Mouse (Mus musculus): ENCODE data around the gene Ubac2. TPM values are rescaled to one million over a fixed set of nuclear protein-coding genes. Genes with fewer than 3 reads are reported as not detected.

The Ubac2 gene
- polyA plus RNA-seq, 1 experiment from 2014 or later, result 102 TPM

- no peak for DNase-seq (ENCODE audit: low spot score)
These were observed 71.0 kb downstream of the Ubac2 start for GRCm38 (mm10) chr14:121949436-121949835.

DNA sequence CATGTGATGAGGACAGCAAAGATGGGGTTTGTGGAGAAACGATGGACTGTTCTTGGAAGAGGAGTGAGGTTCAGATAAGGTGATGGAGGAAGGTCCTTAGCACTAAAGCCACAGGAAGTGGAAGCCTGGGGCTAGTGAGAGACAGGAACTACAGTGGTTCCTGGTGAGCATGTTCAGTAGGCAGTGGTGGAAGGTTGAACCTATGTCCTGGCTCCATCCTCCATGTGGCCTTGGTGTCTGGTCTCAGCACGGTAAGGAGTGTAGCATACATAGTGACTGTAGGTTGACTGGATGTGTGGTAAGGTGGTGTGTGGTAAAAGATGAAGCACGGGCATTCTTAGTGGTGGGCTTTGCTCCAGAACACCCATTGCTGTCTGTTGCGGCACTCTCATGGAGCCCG, 71.5 kb downstream of the Ubac2 start:
- DNase-seq (ENCODE audit: low spot score), result no peak

GRCm38 (mm10) chr14:121951399-121952045, 73.1 kb downstream of the Ubac2 start:
- DNase-seq (ENCODE audit: low spot score), result no peak

GRCm38 (mm10) chr14:121952046-121952400, 73.6 kb downstream of the Ubac2 start:
- no peak for DNase-seq (ENCODE audit: low spot score)

DNA sequence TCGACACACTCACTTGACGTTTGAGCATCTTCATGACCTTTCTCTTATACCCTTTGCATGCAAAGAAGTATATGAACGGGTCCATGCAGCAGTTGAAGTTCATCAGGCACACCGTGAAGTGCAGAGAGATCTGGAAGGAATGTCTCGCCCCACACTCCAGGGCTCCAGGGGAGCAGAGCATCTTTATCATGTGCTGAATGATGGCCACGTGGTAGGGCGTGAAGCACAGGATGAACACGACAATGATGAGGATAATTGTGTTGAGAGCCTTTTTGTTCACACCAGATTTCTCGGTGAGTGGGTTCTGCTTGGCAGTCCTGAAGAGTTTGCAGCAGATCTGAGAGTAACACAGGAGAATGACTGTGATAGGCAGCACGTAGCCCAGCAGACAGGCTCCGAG, 75.7 kb downstream of the Ubac2 start:
- DNase-seq (ENCODE audit: low spot score), result no peak

DNA sequence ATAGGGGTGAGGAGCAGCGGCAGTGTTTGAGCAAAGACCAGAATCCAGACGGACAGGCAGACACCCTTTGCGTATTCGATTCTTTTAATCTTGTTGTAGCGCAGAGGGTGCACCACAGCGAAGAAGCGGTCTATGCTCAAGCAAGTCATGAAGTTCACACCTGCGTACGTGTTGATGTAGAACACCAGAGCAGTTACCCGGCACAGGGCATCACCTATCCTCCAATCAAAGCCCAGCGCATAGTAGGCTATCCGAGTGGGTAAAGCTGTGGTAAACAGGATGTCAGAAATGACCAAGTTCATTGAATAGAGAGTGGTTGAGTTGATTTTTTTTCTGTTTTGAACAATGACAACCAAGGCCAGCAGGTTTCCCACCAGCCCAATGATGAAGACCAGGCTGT, 76.2 kb downstream of the Ubac2 start:
- DNase-seq (ENCODE audit: low spot score), result peak; percentile 54

GRCm38 (mm10) chr14:121955176-121955795, 76.9 kb downstream of the Ubac2 start:
- peak; percentile 73 for DNase-seq (ENCODE audit: low spot score)

GRCm38 (mm10) chr14:121956291-121956690, 77.9 kb downstream of the Ubac2 start:
- DNase-seq (ENCODE audit: low spot score), result no peak

DNA sequence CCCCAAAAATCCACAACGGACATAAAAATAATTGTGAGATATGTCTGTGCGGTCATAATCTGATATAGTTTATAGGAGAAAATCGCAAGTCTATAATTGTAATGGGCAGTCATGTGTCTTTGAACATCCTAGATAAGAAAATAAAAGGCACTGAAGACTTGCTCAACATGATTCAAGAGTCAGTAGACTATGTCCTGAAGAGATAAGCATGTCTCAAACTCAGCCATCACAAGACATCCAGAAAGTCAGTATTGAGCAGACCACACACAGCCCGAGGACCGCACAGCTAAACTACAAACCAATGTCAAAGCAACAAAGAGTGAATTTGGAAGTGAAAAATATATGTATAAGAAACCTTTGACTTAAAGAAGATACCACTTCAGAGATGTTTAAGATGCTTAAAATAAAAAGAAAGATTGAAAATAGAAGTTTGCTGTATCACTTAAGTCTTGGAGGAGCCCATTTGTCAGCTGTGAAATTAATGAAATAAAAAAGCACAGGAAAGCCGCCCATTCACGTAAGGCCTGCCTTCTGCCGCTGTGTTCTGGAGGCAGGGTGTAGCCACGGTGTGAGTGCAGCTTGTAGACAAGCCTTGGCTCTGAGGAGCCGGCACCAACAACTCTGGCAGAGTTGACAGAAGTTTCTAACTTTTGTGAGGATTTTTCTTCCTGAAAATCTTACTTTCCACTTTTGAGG, 78.9 kb downstream of the Ubac2 start:
- no peak for DNase-seq (ENCODE audit: low spot score)

DNA sequence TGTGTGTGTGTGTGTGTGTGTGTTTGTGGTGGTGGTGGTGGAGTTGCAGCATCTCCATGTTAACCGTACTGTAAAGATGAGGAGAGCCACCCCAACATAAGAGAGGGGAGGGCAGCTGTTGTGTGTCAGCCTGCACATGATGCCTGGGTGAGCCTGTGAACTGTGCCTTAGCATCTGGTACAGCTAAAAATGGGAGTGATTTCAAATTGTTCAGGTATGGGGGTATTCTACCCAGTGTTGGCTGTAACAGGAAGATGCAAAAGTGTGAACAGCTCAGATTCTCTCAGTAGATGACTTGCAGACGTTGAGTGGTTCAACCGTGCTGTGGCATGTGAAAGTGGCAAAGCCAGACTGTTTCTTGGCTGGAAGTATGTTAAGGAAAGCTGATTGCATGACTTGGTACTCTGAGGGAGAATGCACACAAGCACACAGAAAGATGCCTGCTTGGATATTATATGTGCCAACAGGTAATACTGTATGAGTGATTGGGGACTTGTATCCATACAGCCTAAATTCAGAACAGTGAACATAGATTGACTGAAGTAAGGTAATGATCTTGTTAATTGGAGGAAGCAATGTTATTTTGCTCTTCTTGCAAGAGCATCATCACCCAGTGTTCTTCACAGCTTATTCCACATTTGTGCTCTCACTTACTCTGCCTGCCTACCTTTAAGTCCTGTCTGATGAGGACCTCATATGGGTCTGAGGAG, 79.8 kb downstream of the Ubac2 start:
- DNase-seq (ENCODE audit: low spot score), result no peak

- DNase-seq (ENCODE audit: low spot score), result peak; percentile 47
These were observed 80.5 kb downstream of the Ubac2 start for GRCm38 (mm10) chr14:121958751-121959537.

DNA sequence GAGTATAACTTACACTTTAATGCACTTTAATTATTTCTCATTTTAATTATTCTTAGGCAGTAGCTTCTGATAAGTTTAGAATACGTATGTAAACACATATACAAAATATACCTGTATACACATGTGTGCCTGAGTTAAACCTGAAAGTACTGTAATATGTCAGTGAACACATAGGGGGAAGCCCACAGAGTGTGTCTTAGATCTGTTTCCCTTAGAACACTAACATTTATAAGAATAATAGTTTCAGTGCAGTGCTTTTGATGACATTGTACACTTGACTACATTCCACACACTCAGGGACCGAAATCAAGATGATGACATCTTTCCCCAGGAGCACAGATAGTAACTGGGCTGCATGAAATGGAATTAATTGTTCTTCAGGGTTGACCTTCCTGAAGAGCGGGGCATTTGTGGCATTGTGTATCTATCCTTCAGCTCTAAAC, 81.1 kb downstream of the Ubac2 start:
- DNase-seq (ENCODE audit: low spot score), result no peak

GRCm38 (mm10) chr14:121960031-121960430, 81.6 kb downstream of the Ubac2 start:
- no peak for DNase-seq (ENCODE audit: low spot score)

- no peak for DNase-seq (ENCODE audit: low spot score)
These were observed 82.1 kb downstream of the Ubac2 start for GRCm38 (mm10) chr14:121960531-121960930.

DNA sequence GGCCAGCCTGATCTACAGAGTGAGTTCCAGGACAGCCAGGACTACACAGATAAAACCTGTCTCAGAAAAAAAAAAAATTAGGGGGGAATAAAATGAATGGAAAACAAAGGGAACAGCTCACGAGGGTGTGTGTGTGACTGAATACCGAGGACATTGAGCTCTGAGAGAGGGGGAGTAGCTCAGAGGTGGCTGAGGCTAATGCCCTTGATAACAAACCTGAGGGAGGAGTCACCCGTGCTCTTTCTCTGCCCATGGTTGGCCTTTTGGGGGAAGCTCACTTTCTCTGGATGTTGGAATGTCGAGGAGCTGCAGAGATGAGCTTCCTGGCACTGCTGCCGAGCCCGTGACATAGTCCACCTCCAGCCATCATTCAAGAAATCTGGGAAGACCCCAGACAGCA, 82.6 kb downstream of the Ubac2 start:
- no peak for DNase-seq (ENCODE audit: low spot score)

- DNase-seq (ENCODE audit: low spot score), result no peak
These were observed 83.2 kb downstream of the Ubac2 start for GRCm38 (mm10) chr14:121961496-121962127.

DNA sequence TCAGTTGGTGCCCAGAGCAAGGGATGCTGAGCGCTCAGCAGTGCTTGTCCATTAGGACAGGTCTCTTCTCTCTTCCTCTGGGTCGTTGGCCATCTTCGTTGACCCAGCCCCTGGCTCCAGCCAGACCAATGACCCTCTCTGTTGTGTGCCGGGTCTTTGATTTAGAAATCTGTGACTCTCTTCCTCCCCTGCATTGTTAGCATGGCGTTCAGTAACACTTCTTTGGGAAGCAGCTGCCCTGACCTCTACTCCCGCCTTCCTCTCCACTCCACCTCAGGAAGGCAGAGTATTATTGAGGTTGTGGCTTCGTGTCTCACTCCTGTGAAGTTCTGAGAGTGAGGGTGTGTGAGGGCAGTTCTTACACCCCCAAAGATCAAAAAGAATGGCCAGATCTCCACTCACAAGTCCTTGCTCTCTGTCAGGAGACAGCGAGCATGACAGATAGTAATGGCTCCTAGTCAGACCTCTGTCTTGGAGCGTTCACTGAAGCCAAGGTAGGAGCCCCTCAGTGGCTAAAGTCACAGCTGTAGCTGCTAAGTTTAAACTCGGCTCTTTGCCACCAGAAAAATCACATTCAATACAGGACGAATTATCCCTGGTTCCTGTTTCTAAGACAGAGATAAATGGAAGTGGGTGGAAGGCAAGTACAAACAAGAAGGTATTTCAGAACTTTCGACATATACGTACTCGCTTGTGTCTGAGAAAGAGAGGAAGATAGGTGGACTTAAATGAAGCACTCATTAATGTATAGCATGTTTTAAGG, 83.9 kb downstream of the Ubac2 start:
- DNase-seq (ENCODE audit: low spot score), result no peak

DNA sequence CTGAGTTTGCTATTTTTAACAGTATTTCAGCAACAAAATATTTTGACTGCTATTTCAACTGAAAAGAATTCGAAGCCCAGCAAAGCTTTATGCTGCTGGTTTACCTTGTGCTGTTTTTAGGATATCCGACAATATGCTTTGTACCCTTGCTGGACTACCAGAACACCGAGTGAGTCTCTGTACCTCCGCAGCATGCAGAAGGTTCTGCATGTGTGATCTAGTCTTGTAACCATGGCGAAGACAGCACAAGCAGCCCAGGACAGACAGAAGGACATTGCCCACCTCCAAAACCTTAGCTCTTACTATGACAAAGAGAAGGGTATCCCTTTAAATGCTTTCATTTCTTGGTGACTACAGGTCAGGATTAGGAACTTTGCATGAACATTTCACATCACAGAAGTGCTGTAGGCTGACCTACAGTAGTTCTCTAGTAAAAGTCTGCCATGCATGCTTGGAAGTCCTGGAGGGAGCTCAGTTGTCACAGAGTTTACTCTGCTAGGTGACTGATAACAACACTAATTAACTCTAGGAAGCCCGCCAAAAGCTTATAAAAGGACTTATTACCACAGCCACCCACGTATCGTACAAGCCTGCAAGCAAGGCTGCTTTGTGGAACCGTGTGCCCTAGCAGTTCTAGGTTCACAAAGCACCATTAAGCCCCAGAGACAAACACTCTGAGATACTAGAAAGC, 85.0 kb downstream of the Ubac2 start:
- DNase-seq (ENCODE audit: low spot score), result no peak

- DNase-seq (ENCODE audit: low spot score), result no peak
These were observed 85.5 kb downstream of the Ubac2 start for GRCm38 (mm10) chr14:121963942-121964335.
